Mouse (Mus musculus) spleen, postnatal 10 days (tissue): ENCODE data around the gene Hpca.
A peak's percentile ranks its signal among the peaks of the same experiment; 100 is the strongest.

Experiments
- DNase-seq, 2 experiments: peaks; one replicate each; pipeline ENCODE4 v3.0.0; 2021 to 2022; ENCODE audit warnings: low spot score in 2 of 2

The Hpca gene

DNA sequence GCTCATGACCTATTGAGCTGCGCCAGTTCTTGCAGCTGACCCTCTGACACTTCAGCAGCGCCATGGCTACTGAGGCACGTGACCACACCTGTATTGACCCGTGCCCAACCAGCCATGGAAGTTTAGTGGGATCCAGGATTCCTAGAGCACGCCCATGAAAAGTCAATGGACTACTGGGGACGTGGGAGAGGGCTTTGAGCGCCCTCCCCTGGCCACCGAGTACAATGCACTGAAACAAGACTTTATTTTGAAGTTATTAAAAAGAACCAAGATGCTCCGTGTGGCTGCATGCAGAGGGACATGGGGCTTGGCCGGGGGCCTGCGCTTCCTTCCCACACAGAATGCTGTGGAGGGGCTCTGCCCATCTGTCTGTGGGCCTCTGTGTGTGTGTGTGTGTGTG is 10.5 kb downstream of the Hpca start:
- no peak for DNase-seq

- DNase-seq = no peak
Measured at GRCm38 (mm10) chr4:129110804-129111203, 11.0 kb downstream of the Hpca start.

DNA sequence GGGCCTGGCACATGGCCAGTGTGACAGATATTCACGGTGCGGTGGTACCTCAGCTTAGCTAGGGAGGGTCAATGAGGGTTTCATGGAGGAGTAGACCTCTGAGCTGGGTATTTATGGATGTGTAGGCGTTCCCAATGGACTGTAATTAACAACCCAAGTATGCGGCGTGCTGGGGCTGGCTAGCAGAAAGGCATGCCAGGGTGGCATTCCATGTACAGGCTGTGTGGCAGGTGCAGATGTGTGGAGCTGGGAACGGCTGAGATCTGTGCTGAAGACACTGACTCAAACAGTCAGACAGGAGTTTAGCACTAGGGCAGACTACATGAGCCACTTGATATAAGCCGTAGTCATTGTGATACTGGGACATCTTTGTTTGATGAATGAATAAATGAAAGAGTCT is 13.2 kb downstream of the Hpca start:
- no peak for DNase-seq

DNA sequence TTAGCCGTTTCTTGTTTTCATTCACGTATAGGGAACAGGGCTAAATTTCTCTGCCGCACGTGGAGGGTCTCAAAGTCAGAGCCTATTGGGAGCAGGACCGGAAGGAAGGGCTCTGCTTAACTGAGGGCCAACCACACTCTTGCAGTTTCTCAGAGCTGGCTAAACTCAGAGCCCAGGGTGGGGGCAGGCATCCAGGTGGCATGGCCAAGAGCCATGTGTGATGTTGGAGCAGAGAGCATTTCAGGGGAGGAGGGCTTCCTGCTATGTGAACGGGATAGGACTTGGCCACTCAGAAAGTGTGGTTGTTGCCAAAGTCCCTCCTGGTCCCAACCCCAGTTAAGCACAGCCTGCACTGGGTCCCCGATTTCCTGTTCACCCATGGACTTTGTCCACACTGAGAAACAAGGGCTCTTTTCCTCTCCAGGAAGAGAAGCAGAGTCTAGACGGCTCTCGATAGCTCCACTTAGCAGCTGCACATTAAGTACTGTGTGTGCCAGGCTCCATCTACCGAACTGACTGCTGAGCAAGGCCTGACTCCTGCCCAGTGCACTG is 14.4 kb downstream of the Hpca start:
- DNase-seq = no peak

DNA sequence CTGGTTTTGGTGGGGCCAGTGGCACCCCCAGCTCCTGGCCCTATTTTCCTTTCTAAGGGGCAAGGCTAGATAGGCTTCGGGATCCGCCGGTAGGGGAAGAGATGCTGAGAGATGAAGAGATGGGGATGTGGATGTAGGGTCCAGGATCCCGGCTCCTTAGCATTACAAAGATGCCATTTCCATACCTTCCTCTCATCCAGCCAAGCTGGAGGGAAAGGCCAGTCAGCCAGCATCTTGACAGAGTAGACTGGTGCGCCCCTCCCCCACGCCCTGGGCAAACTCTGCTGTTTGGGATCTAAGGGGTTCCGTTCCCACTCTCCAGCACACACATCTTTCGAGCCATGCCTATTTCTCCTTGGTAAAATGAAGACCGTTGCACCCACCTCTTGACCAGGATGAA is 15.8 kb downstream of the Hpca start:
- DNase-seq = no peak

GRCm38 (mm10) chr4:129105356-129105755 is 16.5 kb downstream of the Hpca start, which contains the start of gene Tmem54:
Gene Tmem54 (plus strand): TSS chr4:129105548.
- DNase-seq = no peak

DNA sequence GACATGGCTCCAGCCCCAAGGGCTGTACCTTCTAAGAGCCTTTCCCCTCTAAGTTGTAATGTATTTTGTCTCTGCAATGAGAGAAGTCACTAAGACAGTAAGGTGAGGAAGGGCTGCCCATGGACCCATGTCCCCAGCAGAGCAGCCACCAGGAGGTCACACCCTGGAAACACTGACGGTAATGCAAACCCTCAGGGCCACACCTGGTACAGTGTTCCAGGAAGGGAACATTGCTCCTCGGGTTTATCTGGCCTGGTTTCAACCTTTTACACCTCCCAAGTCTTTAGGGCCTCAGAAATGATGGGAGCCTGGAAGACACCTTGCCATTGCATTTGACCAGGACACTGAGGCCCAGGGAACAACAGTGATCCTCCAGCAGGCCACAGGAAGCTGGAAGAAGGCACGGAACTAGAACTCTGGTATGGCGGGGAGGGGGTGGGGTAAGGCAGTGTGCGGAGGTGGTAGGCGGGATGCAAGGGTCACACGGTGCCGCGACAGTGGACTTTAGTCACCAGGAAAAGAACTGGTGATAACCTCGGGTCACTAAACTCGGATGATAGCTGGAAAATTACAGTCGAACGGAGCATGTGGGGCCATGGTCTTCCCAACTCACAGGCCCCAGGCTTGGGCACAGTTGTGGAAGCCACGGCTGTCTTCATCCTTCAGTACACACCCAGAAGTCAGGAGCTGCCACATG is 19.6 kb downstream of the Hpca start:
- DNase-seq = no peak

DNA sequence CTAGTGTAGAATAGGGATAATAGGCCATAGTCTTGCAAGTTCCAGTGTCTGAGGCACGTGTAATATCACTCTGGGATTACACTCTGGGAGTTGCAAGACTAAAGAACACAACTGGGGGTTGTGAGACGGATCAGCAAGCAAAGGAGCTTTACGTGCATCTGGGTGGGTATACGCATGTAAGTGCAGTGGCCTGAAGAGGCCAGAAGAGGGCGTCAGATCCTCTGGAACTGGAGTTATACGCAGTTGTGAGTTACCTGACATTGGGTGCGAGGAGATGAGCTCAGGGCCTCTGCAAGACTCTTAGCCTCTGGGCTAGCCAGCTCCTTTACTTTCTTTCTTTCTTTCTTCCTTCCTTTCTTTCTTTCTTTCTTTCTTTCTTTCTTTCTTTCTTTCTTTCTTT is 24.8 kb downstream of the Hpca start:
- DNase-seq = no peak

DNA sequence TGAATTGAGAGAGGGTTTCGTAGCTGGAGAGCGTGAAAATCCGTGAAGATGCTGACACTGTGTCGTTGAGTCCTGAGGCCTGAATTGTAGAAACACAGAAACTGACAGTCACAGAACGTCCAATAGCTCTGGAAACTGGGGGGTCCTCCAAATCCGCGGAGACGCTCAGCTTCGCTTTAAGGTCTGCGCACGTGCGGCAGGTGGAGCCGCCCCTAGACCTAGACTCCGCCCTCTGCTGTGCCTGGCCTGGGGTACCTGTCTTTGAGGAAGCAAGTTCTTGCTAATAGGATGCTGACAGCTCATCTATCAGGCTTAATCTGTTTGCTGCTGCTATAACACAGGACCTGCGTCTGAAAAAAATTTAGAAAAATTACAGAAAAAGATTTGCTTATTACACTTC is 26.6 kb downstream of the Hpca start:
- no peak for DNase-seq

- no peak for DNase-seq
Measured at GRCm38 (mm10) chr4:129087850-129088249, 34.0 kb downstream of the Hpca start.

GRCm38 (mm10) chr4:129086078-129086477 is 35.8 kb downstream of the Hpca start:
- peak; percentile 68 to 81 for DNase-seq

DNA sequence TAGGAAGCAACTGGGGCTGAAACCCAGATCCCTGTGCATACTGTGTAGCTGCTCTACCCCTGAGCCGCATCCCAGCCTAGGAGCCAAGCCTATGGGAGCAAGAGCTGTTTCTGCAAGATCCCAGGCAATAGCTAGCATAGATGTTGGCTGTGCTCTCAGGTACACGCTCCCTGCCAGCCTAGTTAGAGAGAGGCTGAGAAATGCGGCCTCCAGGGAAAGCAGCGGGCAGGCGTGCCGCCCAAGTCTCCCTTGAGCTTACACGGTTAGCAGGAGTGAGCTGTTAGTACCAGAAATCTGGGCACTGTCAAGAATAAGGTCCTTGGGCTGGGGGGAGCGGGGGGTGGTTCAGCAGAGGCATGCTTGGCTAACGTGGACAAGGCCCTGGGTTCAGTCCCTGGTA is 36.9 kb downstream of the Hpca start:
- no peak for DNase-seq

- DNase-seq = peak; percentile 26 to 76
Measured at GRCm38 (mm10) chr4:129082379-129083115, 39.3 kb downstream of the Hpca start.

DNA sequence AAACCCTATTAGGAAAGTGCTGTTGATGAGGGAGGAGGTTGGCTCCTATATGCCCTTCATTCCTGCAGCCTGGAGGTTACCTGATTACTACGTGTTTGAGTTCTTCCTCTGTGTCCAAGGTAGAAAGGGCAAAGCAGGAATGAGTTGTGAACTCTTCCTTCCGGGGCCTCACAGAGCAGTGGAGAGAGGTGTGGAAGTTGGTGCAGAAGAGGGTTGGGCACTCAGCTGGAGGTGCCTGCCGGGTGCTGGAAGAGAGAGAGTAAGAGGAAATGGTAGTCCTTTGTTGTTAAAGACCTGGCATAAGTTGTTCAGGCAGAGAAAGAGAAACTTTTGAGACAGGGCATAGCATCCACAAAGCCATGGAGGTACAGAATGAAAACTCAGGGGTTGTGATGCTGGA is 39.9 kb downstream of the Hpca start:
- no peak for DNase-seq

DNA sequence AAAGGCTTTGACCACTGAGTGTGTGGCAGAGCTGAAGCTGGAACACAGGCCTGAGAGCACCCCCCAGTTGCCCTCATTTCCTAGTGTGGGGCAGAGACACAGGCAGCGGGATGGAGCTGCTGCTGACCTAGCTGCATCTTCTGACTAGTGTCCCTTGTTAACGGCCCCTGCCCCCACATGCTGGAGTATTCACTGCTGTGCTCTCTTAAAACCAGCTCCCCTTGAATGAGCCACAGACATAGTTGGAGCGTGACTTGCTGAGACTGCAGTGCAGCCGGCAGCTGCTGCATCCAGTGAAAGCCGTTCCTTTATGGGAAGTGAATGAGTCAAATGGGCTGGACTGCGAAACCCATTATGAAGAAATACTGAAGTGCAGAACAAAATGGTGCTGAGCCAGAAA is 40.3 kb downstream of the Hpca start:
- no peak for DNase-seq

- DNase-seq = no peak
Measured at GRCm38 (mm10) chr4:129081041-129081440, 40.8 kb downstream of the Hpca start.

DNA sequence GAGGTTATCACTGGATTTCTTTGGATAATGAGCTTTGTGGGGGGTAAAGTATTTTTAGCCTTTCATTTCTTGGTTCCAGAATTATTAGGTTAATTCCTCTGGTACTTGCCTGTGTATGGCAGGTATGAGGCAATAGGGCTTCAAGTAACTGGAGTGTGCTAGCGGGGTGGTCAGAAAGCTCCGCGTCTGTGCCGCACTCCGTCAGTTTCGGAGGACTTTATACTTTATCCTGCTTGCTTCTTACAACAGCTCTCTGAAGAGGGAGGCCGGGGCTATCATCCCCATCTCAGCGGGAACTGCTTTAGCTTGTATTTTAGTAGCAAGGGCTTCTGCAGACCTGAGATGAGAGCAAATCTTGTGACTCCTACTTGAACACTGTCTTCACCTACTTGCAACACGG is 42.7 kb downstream of the Hpca start:
- no peak for DNase-seq

DNA sequence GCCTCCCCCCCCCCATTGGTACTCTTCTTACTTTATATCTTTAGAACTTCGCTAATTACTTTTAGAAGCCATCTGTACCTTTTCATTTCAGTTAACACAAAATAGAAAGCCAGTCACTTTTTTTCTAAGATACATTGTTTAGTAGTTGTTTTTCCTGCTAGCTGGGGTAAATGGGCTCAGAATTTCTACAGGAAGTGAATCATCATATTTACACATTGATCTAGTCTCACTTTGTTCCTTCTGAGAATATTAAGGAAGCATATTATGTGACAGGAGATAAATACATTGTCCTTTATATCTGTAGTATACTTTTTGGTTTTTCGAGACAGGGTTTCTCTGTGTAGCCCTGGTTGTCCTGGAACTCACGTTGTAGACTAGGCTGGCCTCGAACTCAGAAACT is 53.0 kb downstream of the Hpca start:
- no peak for DNase-seq

GRCm38 (mm10) chr4:129067638-129068415 is 54.0 kb downstream of the Hpca start:
- DNase-seq = no peak

DNA sequence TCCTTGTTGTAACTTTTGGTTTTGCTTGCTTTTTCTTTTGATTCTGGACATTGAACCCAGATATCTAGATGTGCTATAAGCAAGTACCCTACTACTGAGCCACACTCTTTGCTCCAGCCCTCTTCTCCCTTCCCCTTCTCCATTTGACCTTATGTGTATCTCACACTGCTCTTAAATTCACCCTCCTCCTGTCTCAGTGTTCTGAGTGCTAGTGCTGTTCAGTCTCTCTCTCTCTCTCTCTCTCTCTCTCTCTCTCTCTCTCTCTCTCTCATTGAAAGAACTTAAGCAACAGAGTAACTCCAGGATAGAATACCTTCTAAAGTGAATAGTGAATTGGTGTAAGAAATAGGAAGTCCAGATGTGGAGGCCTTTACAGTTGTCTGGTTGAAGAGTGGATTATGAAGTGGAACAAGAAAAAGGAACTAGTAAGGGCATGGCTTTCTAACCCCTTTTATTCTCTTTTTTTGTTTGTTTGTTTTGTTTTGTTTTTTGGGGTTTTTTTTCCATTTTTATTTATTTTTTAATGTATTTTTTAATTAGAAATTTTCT is 56.1 kb downstream of the Hpca start:
- no peak for DNase-seq

DNA sequence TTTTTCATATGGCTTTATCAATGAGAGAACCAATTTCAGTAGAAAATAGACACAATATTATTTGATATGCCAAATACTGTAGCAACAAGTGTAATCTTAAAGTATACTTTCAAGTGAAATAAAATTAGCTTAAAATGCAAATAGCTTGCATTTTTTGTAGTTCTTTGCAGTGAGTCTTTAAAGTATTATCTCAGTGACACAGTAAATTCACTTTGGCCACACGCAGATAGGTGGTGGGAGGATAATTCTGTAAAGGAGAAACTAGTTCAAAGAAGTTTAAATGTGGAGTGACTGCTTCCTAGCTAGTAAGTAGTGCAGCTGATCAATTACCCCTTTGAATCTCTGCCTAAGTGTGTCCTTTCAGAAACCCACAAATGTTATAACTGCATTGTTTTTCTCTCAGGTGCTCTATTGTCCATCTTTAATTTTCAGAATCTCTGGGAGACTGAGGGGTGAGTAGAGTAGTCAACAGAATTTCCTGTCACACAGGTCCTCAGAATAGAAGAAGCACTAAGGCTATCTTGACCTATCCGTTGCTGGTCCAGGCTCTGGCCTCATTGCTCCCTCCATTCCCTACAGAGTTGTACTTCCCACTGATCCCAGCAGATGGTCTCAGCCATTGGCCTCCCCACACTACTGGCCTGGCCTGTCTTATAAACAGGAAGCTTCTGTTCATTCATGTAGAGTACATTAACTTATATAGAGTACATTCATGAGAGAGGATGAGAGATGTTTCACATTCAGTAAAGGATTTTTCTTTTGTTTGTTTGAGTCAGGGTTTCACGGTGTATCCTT is 59.4 kb downstream of the Hpca start:
- no peak for DNase-seq
